Mouse (Mus musculus) megakaryocyte progenitor cell, adult 5-6 weeks (primary cell): ENCODE measurements around the gene Vmn1r64. TPM values are rescaled to one million over a fixed set of nuclear protein-coding genes. Genes with fewer than 3 reads are reported as not detected.
"Not testable (repeated sequence)": the region's sequence is repeated elsewhere in the genome, so short reads cannot be mapped to it uniquely, and the experiment has no call there.

Source experiments
- ATAC-seq: replicated peaks from 2 replicates; pipeline ENCODE4 v1.8.0; 2016; ENCODE audit warnings: mild to moderate bottlenecking, moderate TSS enrichment, inconsistent platforms; ENCODE audit not compliant: poor library complexity
- total RNA-seq, 2 experiments: library from RNA; stranded (forward) in 1 of 2; stranded (reverse) in 1 of 2; fragments of 157-497, 149-512 nt in 1 of 2; fragments of 200-1000 nt in 1 of 2; gene quantifications; 2 replicates each; pipeline versions ENCODE4 v1.2.3 to v1.2.4; 2015 to 2017

Gene Vmn1r64
- total RNA-seq (2015) (not detected in 2 replicates), total RNA-seq (2017) (not detected in 2 replicates)

DNA sequence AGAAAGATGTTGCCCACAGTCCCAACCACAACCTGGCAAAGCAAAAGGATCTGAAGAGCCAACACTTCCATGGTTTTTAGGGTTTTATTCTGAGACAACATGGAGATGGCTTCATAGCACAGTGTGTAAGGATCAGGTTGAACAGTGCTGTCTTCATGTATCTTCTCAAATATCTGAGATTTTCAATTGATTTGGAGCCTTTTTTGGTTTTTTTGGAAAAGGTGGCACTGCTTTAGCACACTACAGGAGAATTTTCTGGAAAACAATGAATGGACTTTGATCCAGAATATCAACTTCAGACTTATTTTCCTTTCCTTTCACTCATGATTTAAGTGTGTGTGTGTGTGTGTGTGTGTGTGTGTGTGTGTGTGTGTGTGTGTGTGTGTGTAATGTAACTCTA lies at the start of gene Vmn1r64:
Vmn1r64 (minus strand) TSS at position 101 of the 400 bp plus-strand sequence.
- ATAC-seq, result no peak

DNA sequence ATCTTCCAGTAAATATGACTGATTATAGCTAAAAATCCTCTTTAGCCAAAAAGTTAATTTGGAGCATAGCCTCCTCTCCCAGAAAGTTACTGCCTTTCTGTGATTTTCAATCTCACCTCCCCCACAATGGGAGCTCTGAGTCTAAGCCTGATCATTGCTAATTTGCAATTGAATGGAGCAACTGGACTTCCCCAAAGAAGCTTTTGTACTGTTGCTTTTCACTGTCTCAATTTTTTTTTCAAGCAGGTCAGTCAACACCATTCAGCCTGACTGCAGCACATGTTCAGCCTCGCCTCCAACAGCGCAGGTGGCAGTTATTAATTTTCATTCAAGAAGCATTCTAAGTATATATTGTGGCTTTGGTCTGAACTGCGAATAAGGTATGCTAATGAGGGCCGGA lies 14.9 kb upstream of the Vmn1r64 start:
- ATAC-seq, result no peak

DNA sequence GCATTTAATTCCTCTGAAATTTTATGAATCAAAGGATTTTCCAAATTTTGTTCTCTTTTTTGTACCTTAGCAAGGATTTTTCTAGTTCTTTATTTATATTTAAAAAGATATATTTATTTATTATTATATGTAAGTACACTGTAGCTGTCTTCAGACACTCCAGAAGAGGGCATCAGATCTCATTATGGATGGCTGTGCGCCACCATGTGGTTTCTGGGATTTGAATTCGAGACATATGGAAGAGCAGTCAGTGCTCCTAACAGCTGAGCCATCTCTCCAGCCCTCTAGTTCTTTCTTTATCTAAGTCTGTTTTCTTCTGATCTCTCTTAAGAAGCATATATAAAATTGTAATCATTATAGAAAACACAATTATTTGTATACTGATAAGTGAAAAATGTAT lies 12.9 kb upstream of the Vmn1r64 start:
- ATAC-seq, result not testable (repeated sequence)

Other genes starting within 250 kb of the Vmn1r64 start
- not detected in 2 replicates for gene Vmn1r62, start 210.9 kb downstream of the Vmn1r64 start, total RNA-seq (2015)
- gene Vmn1r62, start 210.9 kb downstream of the Vmn1r64 start, total RNA-seq (2017), result not detected in 2 replicates
- not detected in 2 replicates for gene Vmn1r63, start 79.1 kb downstream of the Vmn1r64 start, total RNA-seq (2015)
- gene Vmn1r63, start 79.1 kb downstream of the Vmn1r64 start, total RNA-seq (2017), result not detected in 2 replicates
- gene Vmn1r65, start 126.5 kb upstream of the Vmn1r64 start, total RNA-seq (2015), result not detected in 2 replicates
- not detected in 2 replicates for gene Vmn1r65, start 126.5 kb upstream of the Vmn1r64 start, total RNA-seq (2017)
- gene Nlrp4c, start 160.6 kb upstream of the Vmn1r64 start, total RNA-seq (2015), result not detected in 2 replicates
- gene Nlrp4c, start 160.6 kb upstream of the Vmn1r64 start, total RNA-seq (2017), result not detected in 2 replicates